Mouse (Mus musculus): ENCODE results near the gene Prkcb. TPM values are rescaled to one million over a fixed set of nuclear protein-coding genes. Genes with fewer than 3 reads are reported as not detected.

Prkcb gene
- polyA plus RNA-seq, 1 experiment from 2014 or later = 4.8 TPM

- no peaks in the 10 kb centered on the region for H3K4me1 ChIP-seq (ENCODE audit: insufficient read depth, low read length)
- H3K27ac ChIP-seq (ENCODE audit: low read length) = no peak overlapping the region
- H3K36me3 ChIP-seq (ENCODE audit: insufficient read depth, low read length) = no peaks in the 10 kb centered on the region
- H3K27me3 ChIP-seq (ENCODE audit: insufficient read depth, low read length) = no peaks in the 10 kb centered on the region
- no peaks in the 10 kb centered on the region for H3K9me3 ChIP-seq (ENCODE audit: low read length)
- WGBS = 74% methylated on average over 4 of the region's 4 CpGs
- no peak overlapping the region for H3K4me2 ChIP-seq (replicated peaks; ENCODE audit: low read depth, low read length)
- H3K4me3 ChIP-seq (ENCODE audit: low read length) = no peak overlapping the region
- ATAC-seq (ENCODE audit: low FRiP score, low TSS enrichment) = no peak
- H3K9ac ChIP-seq (replicated peaks; ENCODE audit: low read length) = no peak overlapping the region
These were observed 320.9 kb downstream of the Prkcb start for GRCm38 (mm10) chr7:122609420-122609819.

GRCm38 (mm10) chr7:122610161-122610560 lies 321.6 kb downstream of the Prkcb start:
- H3K9me3 ChIP-seq (ENCODE audit: low read length) = no peaks in the 10 kb centered on the region
- H3K4me2 ChIP-seq (replicated peaks; ENCODE audit: low read depth, low read length) = no peak overlapping the region
- no peak overlapping the region for H3K27ac ChIP-seq (ENCODE audit: low read length)
- H3K9ac ChIP-seq (replicated peaks; ENCODE audit: low read length) = no peak overlapping the region
- H3K4me1 ChIP-seq (ENCODE audit: insufficient read depth, low read length) = no peaks in the 10 kb centered on the region
- H3K4me3 ChIP-seq (ENCODE audit: low read length) = no peak overlapping the region
- H3K27me3 ChIP-seq (ENCODE audit: insufficient read depth, low read length) = no peaks in the 10 kb centered on the region
- no peak for ATAC-seq (ENCODE audit: low FRiP score, low TSS enrichment)
- WGBS = 55% methylated on average over 7 of the region's 7 CpGs
- no peaks in the 10 kb centered on the region for H3K36me3 ChIP-seq (ENCODE audit: insufficient read depth, low read length)

DNA sequence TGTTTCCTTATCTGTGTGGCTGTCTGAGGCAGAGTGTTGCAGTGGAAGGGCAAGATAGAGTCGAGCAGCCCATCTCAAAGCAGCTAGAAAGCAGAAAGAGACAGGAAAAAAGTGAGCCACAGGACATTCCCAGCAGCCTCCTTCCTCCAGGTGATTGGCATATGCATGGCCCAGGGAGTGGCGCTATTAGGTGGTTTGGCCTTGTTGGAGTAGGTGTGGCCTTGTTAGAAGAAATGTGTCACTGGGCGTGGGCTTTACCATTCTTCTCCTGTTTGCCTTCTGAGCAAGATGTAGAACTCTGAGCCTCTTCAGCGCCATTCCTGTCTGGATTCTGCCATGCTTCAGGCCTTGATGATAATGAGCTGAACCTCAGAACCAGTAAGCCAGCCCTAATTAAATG lies 325.3 kb downstream of the Prkcb start:
- no peaks in the 10 kb centered on the region for H3K9me3 ChIP-seq (ENCODE audit: low read length)
- H3K36me3 ChIP-seq (ENCODE audit: insufficient read depth, low read length) = no peaks in the 10 kb centered on the region
- no peak overlapping the region for H3K27ac ChIP-seq (ENCODE audit: low read length)
- H3K27me3 ChIP-seq (ENCODE audit: insufficient read depth, low read length) = no peaks in the 10 kb centered on the region
- no peak overlapping the region for H3K9ac ChIP-seq (replicated peaks; ENCODE audit: low read length)
- H3K4me1 ChIP-seq (ENCODE audit: insufficient read depth, low read length) = no peaks in the 10 kb centered on the region
- no peak overlapping the region for H3K4me2 ChIP-seq (replicated peaks; ENCODE audit: low read depth, low read length)
- no peak for ATAC-seq (ENCODE audit: low FRiP score, low TSS enrichment)
- 79% methylated on average over 4 of the region's 4 CpGs for WGBS
- H3K4me3 ChIP-seq (ENCODE audit: low read length) = no peak overlapping the region

- ATAC-seq (ENCODE audit: low FRiP score, low TSS enrichment) = 0 out of 2 replicates have a peak, but pooled peaks have one; percentile 42
- Histone ChIP-seq H3K9ac (replicated peaks; ENCODE audit: low read length) (no peak overlapping the region), H3K4me1 (ENCODE audit: insufficient read depth, low read length) (no peaks in the 10 kb centered on the region), H3K27me3 (ENCODE audit: insufficient read depth, low read length) (no peaks in the 10 kb centered on the region), H3K27ac (ENCODE audit: low read length) (no peak overlapping the region), H3K36me3 (ENCODE audit: insufficient read depth, low read length) (no peaks in the 10 kb centered on the region), H3K4me3 (ENCODE audit: low read length) (no peak overlapping the region), H3K9me3 (ENCODE audit: low read length) (no peaks in the 10 kb centered on the region), H3K4me2 (replicated peaks; ENCODE audit: low read depth, low read length) (no peak overlapping the region)
- 25% methylated on average over 9 of the region's 9 CpGs for whole genome bisulfite sequencing
These were observed 333.7 kb downstream of the Prkcb start for GRCm38 (mm10) chr7:122622125-122622774.

DNA sequence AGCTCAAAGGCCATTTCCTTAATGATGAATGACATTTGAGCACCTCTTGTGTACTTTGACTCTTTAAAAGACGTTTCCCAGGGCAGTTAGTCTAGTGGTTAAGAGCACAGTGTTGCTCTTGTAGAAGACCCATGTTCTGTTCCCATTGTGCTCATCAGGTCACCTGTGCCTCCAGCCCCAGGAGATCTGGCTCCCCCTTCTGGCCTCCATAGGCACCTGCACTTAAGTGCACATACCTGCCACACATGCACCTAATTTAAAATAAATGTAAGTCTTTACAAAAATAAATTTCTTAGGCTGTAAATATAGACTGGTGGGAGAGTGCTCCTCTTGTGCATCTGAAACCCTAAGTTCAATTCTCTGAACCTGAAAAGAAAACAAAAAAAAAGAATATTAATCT lies 335.2 kb downstream of the Prkcb start:
- 34% methylated on average over 1 of the region's 1 CpGs for WGBS
- Histone ChIP-seq H3K4me3 (ENCODE audit: low read length) (no peak overlapping the region), H3K9ac (replicated peaks; ENCODE audit: low read length) (no peak overlapping the region), H3K4me1 (ENCODE audit: insufficient read depth, low read length) (no peaks in the 10 kb centered on the region), H3K36me3 (ENCODE audit: insufficient read depth, low read length) (no peaks in the 10 kb centered on the region), H3K9me3 (ENCODE audit: low read length) (no peaks in the 10 kb centered on the region), H3K4me2 (replicated peaks; ENCODE audit: low read depth, low read length) (no peak overlapping the region), H3K27me3 (ENCODE audit: insufficient read depth, low read length) (no peaks in the 10 kb centered on the region), H3K27ac (ENCODE audit: low read length) (no peak overlapping the region)
- ATAC-seq (ENCODE audit: low FRiP score, low TSS enrichment) = no peak

- H3K4me3 ChIP-seq (ENCODE audit: low read length) = no peak overlapping the region
- ATAC-seq (ENCODE audit: low FRiP score, low TSS enrichment) = no peak
- H3K4me1 ChIP-seq (ENCODE audit: insufficient read depth, low read length) = no peaks in the 10 kb centered on the region
- no peaks in the 10 kb centered on the region for H3K36me3 ChIP-seq (ENCODE audit: insufficient read depth, low read length)
- no peak overlapping the region for H3K27ac ChIP-seq (ENCODE audit: low read length)
- no peak overlapping the region for H3K4me2 ChIP-seq (replicated peaks; ENCODE audit: low read depth, low read length)
- H3K9ac ChIP-seq (replicated peaks; ENCODE audit: low read length) = no peak overlapping the region
- 86% methylated on average over 5 of the region's 5 CpGs for WGBS
- H3K9me3 ChIP-seq (ENCODE audit: low read length) = no peaks in the 10 kb centered on the region
- H3K27me3 ChIP-seq (ENCODE audit: insufficient read depth, low read length) = no peaks in the 10 kb centered on the region
These were observed 339.5 kb downstream of the Prkcb start for GRCm38 (mm10) chr7:122628050-122628449.

DNA sequence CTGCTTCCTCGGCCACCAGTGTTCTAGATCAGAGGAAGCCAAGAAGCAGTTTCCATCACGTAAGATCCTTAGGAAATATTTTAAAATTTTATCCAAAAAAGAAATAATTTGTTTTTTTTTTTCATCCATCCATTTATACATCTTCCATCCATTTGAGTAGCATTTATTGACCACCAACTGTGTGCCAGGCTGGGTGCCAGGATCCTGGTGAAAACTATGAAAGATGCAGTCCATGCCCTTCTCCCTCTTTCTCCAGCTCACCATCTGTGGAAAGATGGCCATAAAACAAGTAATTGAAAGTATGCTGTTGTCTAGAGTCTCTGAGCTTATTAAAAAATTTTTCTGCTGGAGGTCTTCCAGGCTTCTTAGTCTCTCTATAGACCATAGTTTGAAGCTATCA lies 341.8 kb downstream of the Prkcb start:
- H3K27me3 ChIP-seq (ENCODE audit: insufficient read depth, low read length) = no peaks in the 10 kb centered on the region
- H3K27ac ChIP-seq (ENCODE audit: low read length) = no peak overlapping the region
- no peaks in the 10 kb centered on the region for H3K36me3 ChIP-seq (ENCODE audit: insufficient read depth, low read length)
- no peak for ATAC-seq (ENCODE audit: low FRiP score, low TSS enrichment)
- H3K9me3 ChIP-seq (ENCODE audit: low read length) = no peaks in the 10 kb centered on the region
- no peak overlapping the region for H3K4me3 ChIP-seq (ENCODE audit: low read length)
- H3K4me1 ChIP-seq (ENCODE audit: insufficient read depth, low read length) = no peaks in the 10 kb centered on the region
- 93% methylated on average over 2 of the region's 2 CpGs for WGBS
- H3K4me2 ChIP-seq (replicated peaks; ENCODE audit: low read depth, low read length) = no peak overlapping the region
- no peak overlapping the region for H3K9ac ChIP-seq (replicated peaks; ENCODE audit: low read length)

DNA sequence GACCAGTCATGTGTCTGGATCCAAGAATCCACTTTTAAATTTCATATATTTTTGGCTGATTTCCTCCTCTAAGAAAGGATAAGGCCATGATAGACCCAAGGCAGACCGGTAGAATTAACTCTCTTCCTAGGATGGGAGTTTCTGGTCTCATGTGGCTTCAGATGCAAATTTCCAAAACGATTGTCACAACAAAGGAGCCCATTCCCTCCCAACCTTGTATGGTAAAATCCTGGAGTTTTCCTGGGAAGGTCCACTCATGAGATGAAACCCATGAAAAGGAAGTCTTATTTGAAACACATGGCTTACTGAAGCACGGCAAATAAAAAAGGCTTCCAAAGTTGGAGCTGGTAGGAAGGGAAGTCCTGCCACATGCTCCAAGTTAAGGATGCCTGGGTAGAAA lies 342.6 kb downstream of the Prkcb start:
- no peak for ATAC-seq (ENCODE audit: low FRiP score, low TSS enrichment)
- no peaks in the 10 kb centered on the region for H3K4me1 ChIP-seq (ENCODE audit: insufficient read depth, low read length)
- H3K4me2 ChIP-seq (replicated peaks; ENCODE audit: low read depth, low read length) = no peak overlapping the region
- H3K36me3 ChIP-seq (ENCODE audit: insufficient read depth, low read length) = no peaks in the 10 kb centered on the region
- H3K27ac ChIP-seq (ENCODE audit: low read length) = no peak overlapping the region
- H3K4me3 ChIP-seq (ENCODE audit: low read length) = no peak overlapping the region
- no peaks in the 10 kb centered on the region for H3K9me3 ChIP-seq (ENCODE audit: low read length)
- whole genome bisulfite sequencing = 65% methylated on average over 3 of the region's 3 CpGs
- H3K9ac ChIP-seq (replicated peaks; ENCODE audit: low read length) = no peak overlapping the region
- H3K27me3 ChIP-seq (ENCODE audit: insufficient read depth, low read length) = no peaks in the 10 kb centered on the region

DNA sequence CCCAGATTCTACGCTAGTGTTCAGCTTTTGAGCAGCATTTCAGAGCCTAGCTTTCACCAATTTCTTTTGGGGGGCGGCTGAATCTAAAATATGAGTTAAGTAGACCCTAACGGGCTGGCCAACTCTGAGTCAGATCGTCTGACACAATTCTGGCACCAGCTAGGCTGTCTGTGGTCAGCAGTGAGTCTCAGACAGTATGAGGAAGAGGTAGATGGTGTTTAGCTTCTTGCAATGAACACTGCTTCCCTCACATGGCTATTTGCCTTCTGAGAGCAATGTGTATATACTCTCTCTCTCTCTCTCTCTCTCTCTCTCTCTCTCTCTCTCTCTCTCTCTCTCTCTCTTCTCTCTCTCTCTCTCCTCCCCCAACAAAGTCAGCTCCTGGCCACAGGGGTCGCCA lies 344.4 kb downstream of the Prkcb start:
- Histone ChIP-seq H3K4me2 (replicated peaks; ENCODE audit: low read depth, low read length) (no peak overlapping the region), H3K9me3 (ENCODE audit: low read length) (no peaks in the 10 kb centered on the region), H3K4me1 (ENCODE audit: insufficient read depth, low read length) (no peaks in the 10 kb centered on the region), H3K36me3 (ENCODE audit: insufficient read depth, low read length) (no peaks in the 10 kb centered on the region), H3K4me3 (ENCODE audit: low read length) (no peak overlapping the region), H3K9ac (replicated peaks; ENCODE audit: low read length) (no peak overlapping the region), H3K27me3 (ENCODE audit: insufficient read depth, low read length) (no peaks in the 10 kb centered on the region), H3K27ac (ENCODE audit: low read length) (no peak overlapping the region)
- ATAC-seq (ENCODE audit: low FRiP score, low TSS enrichment) = no peak
- 75% methylated on average over 5 of the region's 5 CpGs for WGBS

DNA sequence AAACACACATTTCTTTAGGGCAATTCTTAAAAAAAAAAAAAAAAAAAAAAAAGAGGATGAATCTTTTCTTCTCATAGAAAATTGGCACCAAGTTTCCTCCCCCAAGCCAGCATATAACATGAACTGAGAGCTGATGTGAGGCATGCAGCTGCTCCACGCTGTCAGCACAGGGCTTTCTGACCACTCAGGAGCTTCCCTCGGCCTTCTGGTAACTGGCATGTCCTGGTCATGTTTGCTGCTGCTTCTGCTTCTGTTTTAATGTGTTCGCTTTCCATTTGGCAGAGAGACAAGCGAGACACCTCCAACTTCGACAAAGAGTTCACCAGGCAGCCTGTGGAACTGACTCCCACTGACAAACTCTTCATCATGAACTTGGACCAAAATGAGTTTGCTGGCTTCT lies 344.9 kb downstream of the Prkcb start:
- no peak overlapping the region for H3K9ac ChIP-seq (replicated peaks; ENCODE audit: low read length)
- ATAC-seq (ENCODE audit: low FRiP score, low TSS enrichment) = no peak

More for the DNA sequence above, 344.9 kb downstream of the Prkcb start:
- 83% methylated on average over 5 of the region's 5 CpGs for WGBS
- no peaks in the 10 kb centered on the region for H3K27me3 ChIP-seq (ENCODE audit: insufficient read depth, low read length)
- H3K9me3 ChIP-seq (ENCODE audit: low read length) = no peaks in the 10 kb centered on the region
- no peak overlapping the region for H3K27ac ChIP-seq (ENCODE audit: low read length)
- H3K4me2 ChIP-seq (replicated peaks; ENCODE audit: low read depth, low read length) = no peak overlapping the region
- no peaks in the 10 kb centered on the region for H3K4me1 ChIP-seq (ENCODE audit: insufficient read depth, low read length)
- no peak overlapping the region for H3K4me3 ChIP-seq (ENCODE audit: low read length)
- no peaks in the 10 kb centered on the region for H3K36me3 ChIP-seq (ENCODE audit: insufficient read depth, low read length)

Data from kidney, embryonic 16.5 days (tissue).